Mouse (Mus musculus) left cerebral cortex, postnatal 4 days (tissue): ENCODE data around the gene Fli1. TPM values are rescaled to one million over a fixed set of nuclear protein-coding genes. Genes with fewer than 3 reads are reported as not detected.

Source experiments
- DNase-seq: peaks from one replicate; pipeline ENCODE4 v3.0.0-alpha.2; 2022
- intact Hi-C: fragments of 180-260 bp; cut with DNase I; formaldehyde crosslinking; loops from one replicate; pipeline ENCODE4 v1.15.1; 2025
- total RNA-seq, 2 experiments: library from RNA; stranded (reverse); gene quantifications; 2 replicates each; pipeline ENCODE4 v1.2.3; 2021

Fli1 gene
- total RNA-seq, 2 experiments from 2014 or later = 8.5 to 10.0 TPM

- intact Hi-C loops = no loop called here
- no peak for DNase-seq
Measured at GRCm38 (mm10) chr9:32474621-32475390, 67.9 kb downstream of the Fli1 start.

GRCm38 (mm10) chr9:32472346-32472745 lies 70.3 kb downstream of the Fli1 start:
- intact Hi-C loops = no loop called here
- DNase-seq = no peak

GRCm38 (mm10) chr9:32469123-32469751 lies 73.4 kb downstream of the Fli1 start:
- intact Hi-C loops = no loop called here
- DNase-seq = no peak

GRCm38 (mm10) chr9:32468313-32468712 lies 74.3 kb downstream of the Fli1 start:
- intact Hi-C loops = no loop called here
- DNase-seq = no peak

- DNase-seq = peak; percentile 34
- intact Hi-C loops = no loop called here
Measured at GRCm38 (mm10) chr9:32467443-32467842, 75.2 kb downstream of the Fli1 start.

- peak; percentile 62 for DNase-seq
- intact Hi-C loops = no loop called here
Measured at GRCm38 (mm10) chr9:32466861-32467260, 75.8 kb downstream of the Fli1 start.

- no peak for DNase-seq
- intact Hi-C loops = no loop called here
Measured at GRCm38 (mm10) chr9:32456707-32457106, 86.0 kb downstream of the Fli1 start.

- no peak for DNase-seq
- intact Hi-C loops = no loop called here
Measured at GRCm38 (mm10) chr9:32450161-32450560, 92.5 kb downstream of the Fli1 start.

- no peak for DNase-seq
- intact Hi-C loops = no loop called here
Measured at GRCm38 (mm10) chr9:32448766-32449165, 93.9 kb downstream of the Fli1 start.

- intact Hi-C loops = no loop called here
- DNase-seq = no peak
Measured at GRCm38 (mm10) chr9:32445789-32446188, 96.9 kb downstream of the Fli1 start.

GRCm38 (mm10) chr9:32444453-32445201 lies 98.0 kb downstream of the Fli1 start:
- no peak for DNase-seq
- intact Hi-C loops = no loop called here

GRCm38 (mm10) chr9:32443817-32444216 lies 98.8 kb downstream of the Fli1 start:
- intact Hi-C loops = no loop called here
- DNase-seq = peak; percentile 52

GRCm38 (mm10) chr9:32443115-32443514 lies 99.5 kb downstream of the Fli1 start:
- DNase-seq = no peak
- intact Hi-C loops = no loop called here

- intact Hi-C loops = no loop called here
- DNase-seq = peak; percentile 11
Measured at GRCm38 (mm10) chr9:32434241-32435213, 108.1 kb downstream of the Fli1 start.

- intact Hi-C loops = no loop called here
- no peak for DNase-seq
Measured at GRCm38 (mm10) chr9:32431061-32431460, 111.6 kb downstream of the Fli1 start.

- intact Hi-C loops = no loop called here
- no peak for DNase-seq
Measured at GRCm38 (mm10) chr9:32425321-32425720, 117.3 kb downstream of the Fli1 start.

GRCm38 (mm10) chr9:32420711-32421110 lies 122.0 kb downstream of the Fli1 start:
- no peak for DNase-seq
- intact Hi-C loops = no loop called here

- intact Hi-C loops = no loop called here
- DNase-seq = no peak
Measured at GRCm38 (mm10) chr9:32417466-32418116, 125.1 kb downstream of the Fli1 start.

GRCm38 (mm10) chr9:32415952-32416351 lies 126.7 kb downstream of the Fli1 start:
- DNase-seq = no peak
- intact Hi-C loops = no loop called here

- intact Hi-C loops = no loop called here
- no peak for DNase-seq
Measured at GRCm38 (mm10) chr9:32414956-32415355, 127.7 kb downstream of the Fli1 start.
